Mouse (Mus musculus) gastrocnemius, adult 18-20 months (tissue): ENCODE data around the gene AA986860. TPM values are rescaled to one million over a fixed set of nuclear protein-coding genes. Genes with fewer than 3 reads are reported as not detected.

Experiments
- DNase-seq: peaks from one replicate; pipeline ENCODE4 v3.0.0; 2021; ENCODE audit warnings: low spot score
- total RNA-seq, 2 experiments: library from RNA; stranded (reverse); gene quantifications; 2 replicates each; pipeline ENCODE4 v1.2.3; 2021

The AA986860 gene
- total RNA-seq, 2 experiments from 2014 or later: 0.09 to 0.24 TPM

GRCm38 (mm10) chr1:130734452-130734851 is 2.7 kb downstream of the AA986860 start:
- no peak for DNase-seq

GRCm38 (mm10) chr1:130734852-130735251 is 3.1 kb downstream of the AA986860 start:
- DNase-seq: no peak

GRCm38 (mm10) chr1:130737411-130737881 is 5.7 kb downstream of the AA986860 start:
- DNase-seq: no peak

GRCm38 (mm10) chr1:130737916-130738315 is 6.1 kb downstream of the AA986860 start:
- DNase-seq: no peak

GRCm38 (mm10) chr1:130738551-130739106 is 6.9 kb downstream of the AA986860 start:
- no peak for DNase-seq

- DNase-seq: no peak
Observed at GRCm38 (mm10) chr1:130739636-130740035, 7.9 kb downstream of the AA986860 start.

GRCm38 (mm10) chr1:130740227-130740648 is 8.5 kb downstream of the AA986860 start:
- DNase-seq: no peak

GRCm38 (mm10) chr1:130740781-130741720 is 9.3 kb downstream of the AA986860 start:
- no peak for DNase-seq

GRCm38 (mm10) chr1:130742201-130742600 is 10.4 kb downstream of the AA986860 start:
- DNase-seq: no peak

GRCm38 (mm10) chr1:130743775-130744174 is 12.0 kb downstream of the AA986860 start:
- DNase-seq: no peak

GRCm38 (mm10) chr1:130744217-130744616 is 12.4 kb downstream of the AA986860 start:
- DNase-seq: no peak

GRCm38 (mm10) chr1:130744961-130745360 is 13.2 kb downstream of the AA986860 start:
- DNase-seq: no peak

- no peak for DNase-seq
Observed at GRCm38 (mm10) chr1:130745591-130745990, 13.8 kb downstream of the AA986860 start.

- DNase-seq: no peak
Observed at GRCm38 (mm10) chr1:130746819-130747218, 15.0 kb downstream of the AA986860 start.

GRCm38 (mm10) chr1:130759689-130760088 is 27.9 kb downstream of the AA986860 start:
- no peak for DNase-seq

- DNase-seq: no peak
Observed at GRCm38 (mm10) chr1:130761597-130761996, 29.8 kb downstream of the AA986860 start.

- no peak for DNase-seq
Observed at GRCm38 (mm10) chr1:130762045-130762760, 30.4 kb downstream of the AA986860 start.

GRCm38 (mm10) chr1:130764027-130764461 is 32.3 kb downstream of the AA986860 start:
- DNase-seq: no peak

GRCm38 (mm10) chr1:130767066-130767465 is 35.3 kb downstream of the AA986860 start:
- DNase-seq: no peak

GRCm38 (mm10) chr1:130769925-130770324 is 38.1 kb downstream of the AA986860 start:
- DNase-seq: no peak

GRCm38 (mm10) chr1:130770487-130770886 is 38.7 kb downstream of the AA986860 start:
- no peak for DNase-seq

- DNase-seq: no peak
Observed at GRCm38 (mm10) chr1:130770981-130771494, 39.3 kb downstream of the AA986860 start.
